Mouse (Mus musculus) stomach, postnatal 0 days (tissue): ENCODE data around the gene Pacsin3.

Source experiments
- CTCF ChIP-seq: IDR thresholded peaks from 2 replicates; pipeline ENCODE4 v1.5.1; 2016; ENCODE audit warnings: antibody characterized with exemption, low read depth, mild to moderate bottlenecking, moderate library complexity
- EP300 ChIP-seq: optimal IDR thresholded peaks from 2 replicates; pipeline ENCODE3; 2016; ENCODE audit warnings: antibody characterized with exemption

DNA sequence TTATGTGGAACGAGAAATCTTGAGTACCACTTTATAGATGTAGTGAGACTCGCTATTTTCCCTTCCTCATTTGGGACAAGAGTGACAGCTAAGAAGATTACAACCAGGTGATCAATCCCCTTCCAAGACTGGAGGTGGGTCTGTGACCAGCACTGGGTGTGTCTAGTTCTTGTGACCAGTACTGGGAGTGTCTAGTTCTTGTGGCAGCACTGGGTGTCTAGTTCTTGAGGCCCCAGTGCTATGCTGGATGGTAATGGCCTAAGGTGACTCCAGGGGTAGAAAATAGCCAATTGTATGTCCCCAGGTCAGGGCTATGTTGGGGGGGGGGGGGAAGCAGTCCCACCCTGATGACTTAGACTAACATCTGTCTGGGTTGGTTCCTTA, 23.6 kb downstream of the Pacsin3 start:
- TF ChIP-seq CTCF, result no peak
- TF ChIP-seq EP300, result no peak
